Mouse (Mus musculus): ENCODE measurements around the gene Trcg1. TPM values are rescaled to one million over a fixed set of nuclear protein-coding genes. Genes with fewer than 3 reads are reported as not detected.

Trcg1 gene
- polyA plus RNA-seq, 1 experiment, result not detected

DNA sequence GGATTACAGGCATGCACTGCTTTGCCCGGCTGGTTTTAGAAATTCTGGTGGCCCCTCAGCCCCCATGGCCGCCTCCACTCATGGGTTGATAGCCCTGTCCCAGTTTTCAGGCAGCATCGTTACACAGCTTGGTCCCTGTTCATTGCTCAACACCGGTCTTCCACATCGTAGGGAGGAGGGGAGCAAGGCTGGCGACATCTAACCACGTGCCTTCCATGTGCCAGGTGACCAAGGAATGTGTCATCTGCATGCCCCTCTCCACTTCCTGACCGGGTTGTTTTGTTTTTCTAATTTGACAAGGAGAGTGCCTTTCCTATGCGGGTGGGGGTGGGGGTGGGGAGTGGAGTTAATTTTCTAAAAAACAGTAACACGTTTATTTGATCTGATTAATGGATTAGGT, 31.7 kb downstream of the Trcg1 start:
- Histone ChIP-seq H3K27ac (ENCODE audit: insufficient read depth, low read depth, low read length) (no peak overlapping the region), H3K27me3 (replicated peaks; ENCODE audit: control insufficient read depth, insufficient read depth, low read length) (no peaks in the 10 kb centered on the region), H3K36me3 (ENCODE audit: control insufficient read depth, insufficient read depth, low read length) (no peaks in the 10 kb centered on the region), H3K4me1 (ENCODE audit: control insufficient read depth, insufficient read depth, low read length) (no peaks in the 10 kb centered on the region), H3K4me3 (ENCODE audit: insufficient read depth, low read depth, low read length) (no peak overlapping the region)
- WGBS, result 41% methylated on average over 10 of the region's 10 CpGs
- no peak for DNase-seq
- no peak for TF ChIP-seq CTCF (conservative IDR thresholded peaks at IDR 0.05; ENCODE audit: insufficient read depth, insufficient read length, low read depth, low read length)

- H3K36me3 ChIP-seq (ENCODE audit: control insufficient read depth, insufficient read depth, low read length), result no peaks in the 10 kb centered on the region
- no peak for DNase-seq
- H3K4me1 ChIP-seq (ENCODE audit: control insufficient read depth, insufficient read depth, low read length), result no peaks in the 10 kb centered on the region
- H3K27ac ChIP-seq (ENCODE audit: insufficient read depth, low read depth, low read length), result no peak overlapping the region
- no peaks in the 10 kb centered on the region for H3K27me3 ChIP-seq (replicated peaks; ENCODE audit: control insufficient read depth, insufficient read depth, low read length)
- H3K4me3 ChIP-seq (ENCODE audit: insufficient read depth, low read depth, low read length), result no peak overlapping the region
- 45% methylated on average over 3 of the region's 3 CpGs for WGBS
- TF ChIP-seq POLR2A (IDR thresholded peaks at IDR 0.05; ENCODE audit: low read depth, low read length), result no peak
- 0 out of 2 replicates have a peak, but pooled peaks have one; percentile 0 for TF ChIP-seq CTCF (conservative IDR thresholded peaks at IDR 0.05; ENCODE audit: insufficient read depth, insufficient read length, low read depth, low read length)
Observed at GRCm38 (mm10) chr9:57268575-57268974, 32.2 kb downstream of the Trcg1 start.

GRCm38 (mm10) chr9:57269384-57269783, 33.0 kb downstream of the Trcg1 start:
- Histone ChIP-seq H3K27me3 (replicated peaks; ENCODE audit: control insufficient read depth, insufficient read depth, low read length) (no peaks in the 10 kb centered on the region), H3K27ac (ENCODE audit: insufficient read depth, low read depth, low read length) (no peak overlapping the region), H3K4me3 (ENCODE audit: insufficient read depth, low read depth, low read length) (no peak overlapping the region), H3K36me3 (ENCODE audit: control insufficient read depth, insufficient read depth, low read length) (no peaks in the 10 kb centered on the region), H3K4me1 (ENCODE audit: control insufficient read depth, insufficient read depth, low read length) (no peaks in the 10 kb centered on the region)
- no peak for TF ChIP-seq CTCF (conservative IDR thresholded peaks at IDR 0.05; ENCODE audit: insufficient read depth, insufficient read length, low read depth, low read length)
- no peak for TF ChIP-seq POLR2A (IDR thresholded peaks at IDR 0.05; ENCODE audit: low read depth, low read length)
- WGBS, result 78% methylated on average over 1 of the region's 1 CpGs
- no peak for DNase-seq

DNA sequence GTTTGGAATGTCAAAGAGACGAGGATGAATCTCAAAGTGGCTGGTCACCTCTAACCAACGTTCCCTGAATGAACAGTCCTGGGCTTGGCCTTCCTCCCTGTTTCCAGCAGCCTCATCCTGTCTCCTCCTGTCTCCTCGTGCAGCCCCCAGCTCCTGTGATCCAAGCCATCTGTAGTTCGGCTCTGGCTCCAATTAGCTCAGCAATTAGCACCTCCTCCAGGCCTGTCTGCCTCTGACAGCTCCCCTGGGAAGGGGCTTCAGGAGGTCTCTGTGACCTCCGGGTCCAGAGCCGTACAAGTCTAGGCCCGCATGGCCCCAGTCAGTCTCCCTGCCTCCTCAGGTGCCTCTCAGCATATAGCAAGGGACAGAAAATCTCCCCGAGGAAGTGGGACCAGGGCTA, 34.0 kb downstream of the Trcg1 start:
- Histone ChIP-seq H3K27ac (ENCODE audit: insufficient read depth, low read depth, low read length) (no peak overlapping the region), H3K4me3 (ENCODE audit: insufficient read depth, low read depth, low read length) (no peak overlapping the region), H3K4me1 (ENCODE audit: control insufficient read depth, insufficient read depth, low read length) (no peaks in the 10 kb centered on the region), H3K36me3 (ENCODE audit: control insufficient read depth, insufficient read depth, low read length) (no peaks in the 10 kb centered on the region), H3K27me3 (replicated peaks; ENCODE audit: control insufficient read depth, insufficient read depth, low read length) (no peaks in the 10 kb centered on the region)
- TF ChIP-seq CTCF (conservative IDR thresholded peaks at IDR 0.05; ENCODE audit: insufficient read depth, insufficient read length, low read depth, low read length), result no peak
- TF ChIP-seq POLR2A (IDR thresholded peaks at IDR 0.05; ENCODE audit: low read depth, low read length), result no peak
- DNase-seq, result no peak
- 62% methylated on average over 8 of the region's 8 CpGs for WGBS

GRCm38 (mm10) chr9:57271081-57271480, 34.7 kb downstream of the Trcg1 start:
- no peak overlapping the region for H3K4me3 ChIP-seq (ENCODE audit: insufficient read depth, low read depth, low read length)
- H3K27me3 ChIP-seq (replicated peaks; ENCODE audit: control insufficient read depth, insufficient read depth, low read length), result no peaks in the 10 kb centered on the region
- no peak for DNase-seq
- no peaks in the 10 kb centered on the region for H3K4me1 ChIP-seq (ENCODE audit: control insufficient read depth, insufficient read depth, low read length)
- H3K36me3 ChIP-seq (ENCODE audit: control insufficient read depth, insufficient read depth, low read length), result no peaks in the 10 kb centered on the region
- H3K27ac ChIP-seq (ENCODE audit: insufficient read depth, low read depth, low read length), result no peak overlapping the region
- TF ChIP-seq POLR2A (IDR thresholded peaks at IDR 0.05; ENCODE audit: low read depth, low read length) (no peak), CTCF (conservative IDR thresholded peaks at IDR 0.05; ENCODE audit: insufficient read depth, insufficient read length, low read depth, low read length) (no peak)
- WGBS, result 74% methylated on average over 1 of the region's 1 CpGs

GRCm38 (mm10) chr9:57271837-57272562, 35.6 kb downstream of the Trcg1 start:
- no peaks in the 10 kb centered on the region for H3K4me1 ChIP-seq (ENCODE audit: control insufficient read depth, insufficient read depth, low read length)
- no peak for TF ChIP-seq POLR2A (IDR thresholded peaks at IDR 0.05; ENCODE audit: low read depth, low read length)
- no peak for TF ChIP-seq CTCF (conservative IDR thresholded peaks at IDR 0.05; ENCODE audit: insufficient read depth, insufficient read length, low read depth, low read length)
- no peaks in the 10 kb centered on the region for H3K27me3 ChIP-seq (replicated peaks; ENCODE audit: control insufficient read depth, insufficient read depth, low read length)
- WGBS, result 74% methylated on average over 9 of the region's 9 CpGs
- no peaks in the 10 kb centered on the region for H3K36me3 ChIP-seq (ENCODE audit: control insufficient read depth, insufficient read depth, low read length)
- H3K27ac ChIP-seq (ENCODE audit: insufficient read depth, low read depth, low read length), result no peak overlapping the region
- H3K4me3 ChIP-seq (ENCODE audit: insufficient read depth, low read depth, low read length), result no peak overlapping the region
- no peak for DNase-seq

DNA sequence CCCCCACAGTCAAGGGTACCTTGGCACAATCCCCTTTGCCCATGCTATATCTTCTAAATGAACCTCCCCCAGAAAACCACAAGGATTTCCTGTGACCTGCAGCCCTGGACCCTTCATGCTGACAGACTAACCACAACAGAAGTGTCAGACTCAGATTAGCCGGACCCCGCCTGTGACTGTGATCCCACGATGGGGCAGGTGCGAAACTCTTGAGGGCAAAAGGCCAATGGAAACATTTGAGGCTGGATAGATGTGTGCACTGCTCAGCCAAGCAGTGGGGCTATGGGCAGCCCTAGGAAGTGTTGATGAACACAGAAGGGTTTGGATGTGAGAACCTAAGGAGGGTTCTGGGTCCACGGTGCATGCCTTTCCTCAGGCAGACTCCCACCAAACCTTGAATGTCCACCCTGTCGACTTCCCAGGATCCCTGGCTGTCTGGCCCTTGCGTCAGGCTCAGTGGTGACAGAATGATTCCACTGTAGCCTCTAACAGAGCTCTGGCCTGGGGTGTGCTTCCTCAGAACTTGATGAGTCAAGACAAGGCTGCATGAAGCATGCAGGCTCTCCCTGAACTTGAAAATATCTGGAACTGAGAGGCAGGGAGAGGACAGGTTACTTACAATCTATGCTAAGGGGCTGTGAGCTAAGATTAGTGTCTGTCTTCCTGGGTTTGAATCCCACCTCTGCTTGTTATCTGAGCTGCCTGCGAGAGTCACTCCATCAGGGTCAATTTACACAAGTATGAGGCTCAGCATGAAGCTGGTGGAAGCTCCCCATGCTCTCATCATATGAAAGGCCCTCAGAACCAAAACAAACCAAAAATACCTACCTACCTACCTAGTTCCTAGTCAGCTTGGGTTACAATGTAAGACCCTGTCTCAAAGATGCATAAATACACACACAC, 36.8 kb downstream of the Trcg1 start:
- DNase-seq, result no peak
- 78% methylated on average over 8 of the region's 8 CpGs for WGBS
- no peak overlapping the region for H3K27ac ChIP-seq (ENCODE audit: insufficient read depth, low read depth, low read length)

More for the DNA sequence above, 36.8 kb downstream of the Trcg1 start:
- H3K4me3 ChIP-seq (ENCODE audit: insufficient read depth, low read depth, low read length), result no peak overlapping the region
- H3K36me3 ChIP-seq (ENCODE audit: control insufficient read depth, insufficient read depth, low read length), result no peaks in the 10 kb centered on the region
- TF ChIP-seq CTCF (conservative IDR thresholded peaks at IDR 0.05; ENCODE audit: insufficient read depth, insufficient read length, low read depth, low read length) (no peak), POLR2A (IDR thresholded peaks at IDR 0.05; ENCODE audit: low read depth, low read length) (no peak)
- no peaks in the 10 kb centered on the region for H3K27me3 ChIP-seq (replicated peaks; ENCODE audit: control insufficient read depth, insufficient read depth, low read length)
- no peaks in the 10 kb centered on the region for H3K4me1 ChIP-seq (ENCODE audit: control insufficient read depth, insufficient read depth, low read length)

Measured in kidney, adult 2 months (tissue).